Mouse (Mus musculus) olfactory bulb, adult 2 months (tissue): ENCODE results near the gene Neu4.
"Not testable (repeated sequence)": the region's sequence is repeated elsewhere in the genome, so short reads cannot be mapped to it uniquely, and the experiment has no call there.

Experiments used
- CTCF ChIP-seq: fragments of 200-500 bp; IDR thresholded peaks from 2 replicates; pipeline ENCODE4 v1.5.1; 2012; ENCODE audit warnings: low read depth, mild to moderate bottlenecking, low read length, moderate library complexity; ENCODE audit not compliant: insufficient read depth
- POLR2A ChIP-seq: fragments of 200-500 bp; IDR thresholded peaks from 2 replicates; pipeline ENCODE4 v1.6.1; 2012; ENCODE audit warnings: mild to moderate bottlenecking, low read depth, low read length, moderate library complexity; ENCODE audit not compliant: insufficient read depth

DNA sequence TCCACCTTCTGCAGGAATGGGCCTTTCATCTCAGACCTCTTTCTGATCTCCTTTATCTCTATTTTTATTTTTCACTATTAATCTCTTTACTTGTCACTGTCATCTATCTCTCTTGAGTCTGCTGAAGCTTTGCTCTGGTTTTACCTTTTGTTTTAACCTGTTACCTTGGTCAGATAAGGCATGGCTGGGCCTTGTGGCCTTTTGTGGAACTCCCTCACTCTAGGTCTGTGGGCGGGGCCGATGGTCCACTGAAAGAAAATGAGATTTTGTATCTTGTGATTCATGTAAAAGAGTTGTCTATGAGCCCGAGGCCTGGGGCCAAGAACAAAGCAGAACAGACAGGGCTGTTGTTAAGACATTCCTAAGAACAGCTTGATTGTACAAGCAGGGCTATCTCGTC is 49.5 kb upstream of the Neu4 start:
- TF ChIP-seq CTCF, POLR2A: not testable (repeated sequence)
